Mouse (Mus musculus): ENCODE results near the gene Pla2g2d.

Pla2g2d gene

DNA sequence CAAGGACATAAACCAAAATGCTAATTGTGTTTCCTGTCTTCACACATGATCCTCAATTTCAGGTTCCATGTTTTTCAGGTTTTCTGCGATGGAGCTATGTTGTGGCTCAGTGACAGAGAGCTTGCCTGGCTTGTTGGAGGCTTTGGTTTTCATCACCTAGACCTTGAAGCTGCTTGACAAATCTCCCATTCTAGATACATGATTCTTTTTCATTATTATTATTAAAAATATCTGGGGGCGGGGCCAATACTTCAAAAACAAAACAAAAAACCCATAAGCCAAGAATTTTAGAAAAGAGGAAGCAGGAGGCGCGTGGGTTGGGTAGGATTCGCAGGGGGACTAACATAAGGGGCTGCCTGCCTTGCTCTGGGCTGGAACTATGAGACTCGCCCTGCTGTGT, at the start of gene Pla2g2d:
TSS of gene Pla2g2d (plus strand) at position 301 of the 400 bp plus-strand sequence.
- no peak for DNase-seq

DNA sequence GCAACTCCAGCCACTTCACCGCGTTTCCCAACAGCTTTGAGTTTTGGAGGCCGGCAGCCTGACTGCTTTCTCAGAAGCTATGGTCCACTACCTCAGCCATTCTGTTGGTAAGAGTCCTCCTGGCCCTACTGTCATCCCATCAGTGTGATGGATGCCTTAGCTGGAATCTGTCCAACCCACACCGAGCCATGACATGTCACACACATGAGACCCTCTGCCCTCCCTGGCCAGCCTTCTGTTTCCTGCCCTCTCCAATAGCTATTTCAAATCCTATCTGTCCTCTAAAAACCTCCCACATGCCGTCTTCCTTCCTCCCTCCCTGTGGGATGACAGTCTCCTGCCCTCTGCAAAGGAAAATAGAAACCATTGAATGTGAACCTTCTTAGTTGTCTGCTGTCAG, 49.8 kb upstream of the Pla2g2d start:
- peak; percentile 23 for DNase-seq

DNA sequence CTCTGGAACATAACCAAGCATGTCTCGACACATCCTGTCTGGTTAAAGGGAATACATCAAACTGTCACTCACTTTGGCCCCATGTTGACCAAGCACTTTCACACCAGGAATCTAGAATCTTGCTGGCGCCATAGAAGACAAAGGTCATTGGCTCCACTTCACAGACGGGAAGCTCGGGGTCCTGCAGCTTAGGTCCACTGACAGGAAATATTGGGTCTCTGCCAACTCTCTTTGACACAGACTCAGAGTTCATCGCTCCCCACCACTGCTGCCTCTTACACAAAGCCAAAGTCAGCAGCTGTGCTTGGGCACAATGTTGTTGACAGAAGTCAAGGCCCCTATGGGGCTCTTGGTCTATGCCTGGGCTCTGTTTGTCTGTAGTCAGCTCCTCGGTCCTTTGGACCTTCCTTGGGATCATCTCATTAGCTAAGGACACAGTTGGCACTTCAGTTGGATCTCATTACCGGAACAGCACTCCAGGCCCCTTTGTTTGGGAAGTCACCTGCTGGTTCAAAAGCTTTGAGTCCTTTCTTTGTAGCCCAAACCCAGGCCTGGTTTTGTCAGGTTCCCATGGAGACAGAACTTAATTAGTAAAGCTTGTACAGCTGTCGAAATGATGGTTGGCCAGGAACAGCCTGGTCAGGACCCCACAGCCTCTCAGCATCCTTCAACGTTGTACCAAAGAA, 46.4 kb upstream of the Pla2g2d start:
- peak; percentile 75 for DNase-seq

DNA sequence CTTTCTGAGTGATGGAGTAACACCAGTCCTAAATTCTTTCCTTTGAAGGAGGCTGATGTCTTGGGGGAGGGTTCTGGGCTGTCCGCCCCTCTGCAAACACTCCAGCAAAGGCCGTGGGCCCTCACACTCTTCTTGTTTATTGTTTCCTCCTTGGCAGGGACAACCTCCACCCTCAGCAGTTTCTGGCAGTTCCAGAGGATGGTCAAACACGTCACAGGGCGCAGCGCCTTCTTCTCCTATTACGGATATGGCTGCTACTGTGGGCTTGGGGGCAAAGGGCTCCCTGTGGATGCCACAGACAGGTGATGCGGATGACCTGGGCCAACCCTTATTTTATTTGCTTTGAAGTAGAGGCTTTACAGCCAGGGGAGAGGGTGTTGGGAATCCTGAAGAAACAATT, 41.4 kb upstream of the Pla2g2d start:
- peak; percentile 47 for DNase-seq

DNA sequence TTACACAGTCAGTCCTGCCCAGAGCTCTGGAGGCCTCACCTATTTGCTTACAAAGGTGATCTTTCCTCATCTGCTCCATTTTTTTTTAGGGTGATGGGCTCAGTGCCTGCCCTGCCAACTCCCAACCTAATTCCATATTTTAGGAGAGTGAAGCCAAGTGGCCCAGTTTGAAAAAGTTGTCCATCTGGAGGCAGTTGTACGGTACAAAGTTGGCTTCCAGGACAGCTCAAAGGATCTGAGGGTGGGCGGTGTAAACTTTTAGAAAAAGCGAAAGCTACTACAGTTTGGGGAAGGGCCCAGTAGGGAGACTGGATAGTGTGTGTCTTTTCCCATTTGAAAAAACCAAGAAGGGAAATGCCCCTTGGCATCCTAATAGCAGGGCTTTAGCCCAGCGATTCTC, 40.7 kb upstream of the Pla2g2d start:
- no peak for DNase-seq

DNA sequence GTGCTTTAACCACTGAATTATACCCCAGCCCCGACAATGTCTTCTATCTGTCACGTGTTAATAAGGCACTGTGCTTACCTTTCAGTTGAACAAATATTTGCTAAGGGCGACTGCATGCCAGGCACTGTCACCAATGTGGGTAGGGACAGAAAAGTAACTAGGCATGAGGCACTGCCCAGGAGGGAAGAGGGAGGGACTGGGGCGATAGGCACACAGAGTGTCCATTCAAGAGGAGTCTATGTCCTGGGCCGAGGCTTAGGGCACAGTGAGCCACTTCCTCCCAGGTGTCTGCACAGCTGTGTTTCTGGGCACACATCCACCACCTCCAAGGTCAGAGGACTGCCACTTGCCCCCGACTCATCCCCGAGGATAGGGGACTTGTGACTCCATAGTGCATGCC, 38.5 kb upstream of the Pla2g2d start, which contains the start of gene Ubxn10:
TSS of gene Ubxn10 (minus strand) at position 137 of the 400 bp plus-strand sequence.
- peak; percentile 58 for DNase-seq

DNA sequence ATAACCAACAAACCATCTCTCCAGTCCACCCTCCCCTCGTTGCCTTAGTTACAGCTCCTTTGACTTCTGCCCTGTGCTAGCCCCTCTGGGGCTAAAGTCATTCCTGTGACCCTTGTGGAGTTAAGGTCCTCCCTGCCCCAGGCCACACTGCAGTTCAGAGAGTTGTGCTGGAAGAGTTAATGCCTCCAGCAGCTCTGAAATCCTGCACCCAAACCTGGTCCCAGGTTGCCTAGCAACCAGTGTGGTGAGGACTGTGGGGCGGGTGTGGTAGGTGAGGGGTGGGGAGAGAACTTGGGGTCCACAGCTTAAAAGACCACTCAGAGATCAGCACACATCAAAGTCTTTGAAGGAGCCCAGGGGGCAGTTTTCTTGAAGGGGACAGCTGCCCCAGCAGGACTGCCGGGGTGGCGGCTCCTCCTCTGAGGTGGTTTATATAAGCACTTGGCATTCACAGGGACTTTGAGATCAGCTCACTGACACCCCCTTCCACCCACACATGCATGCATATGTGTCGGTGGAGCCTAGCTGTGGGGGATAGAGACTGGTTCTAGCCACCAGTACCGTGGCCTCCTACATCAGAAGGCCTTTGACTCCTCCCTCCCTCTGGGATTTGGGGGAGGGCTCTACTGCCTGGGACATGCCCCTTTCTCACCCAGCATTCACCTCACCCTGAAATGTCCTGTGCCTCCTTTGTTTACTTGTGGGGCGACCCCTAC, 36.2 kb upstream of the Pla2g2d start:
- DNase-seq, result peak; percentile 21

DNA sequence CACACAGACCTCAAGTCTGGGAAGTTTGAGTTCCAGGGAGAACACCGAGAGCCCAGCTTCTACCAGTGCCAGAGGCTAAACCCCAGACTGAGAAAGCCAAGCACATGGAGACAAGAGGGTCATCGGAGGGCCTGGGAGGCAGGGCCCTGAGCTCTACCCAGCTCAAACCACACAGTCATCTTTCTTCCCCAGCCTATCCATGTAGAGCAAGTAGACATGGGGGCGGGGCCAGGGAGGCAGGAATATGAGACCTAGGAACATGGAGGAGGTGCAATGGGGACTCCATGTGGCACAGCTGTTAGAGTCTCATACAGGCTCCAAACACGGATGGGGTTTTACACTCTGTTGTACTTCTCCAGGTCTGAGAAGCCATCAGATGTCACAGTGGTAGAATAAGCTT, 29.7 kb upstream of the Pla2g2d start:
- peak; percentile 48 for DNase-seq

DNA sequence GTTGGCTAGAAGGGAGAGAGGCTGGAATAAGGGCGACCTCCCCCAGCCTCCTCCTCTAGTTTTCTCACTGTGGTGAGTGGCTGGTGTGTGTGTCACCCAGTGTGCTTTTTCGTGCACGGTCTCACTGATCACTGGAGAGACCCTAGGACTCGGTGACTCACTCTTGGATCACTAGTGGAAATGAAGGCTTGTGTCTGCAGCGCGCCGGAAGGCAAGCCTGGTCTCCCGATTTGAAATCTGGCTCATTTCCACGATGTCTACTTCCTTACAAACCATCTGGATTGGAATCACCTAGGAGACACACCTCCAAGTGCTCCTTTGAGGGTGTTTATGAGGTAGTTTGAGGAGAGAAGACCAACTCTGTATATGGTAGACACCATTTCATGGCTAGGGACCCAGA, 28.7 kb upstream of the Pla2g2d start:
- DNase-seq, result no peak

DNA sequence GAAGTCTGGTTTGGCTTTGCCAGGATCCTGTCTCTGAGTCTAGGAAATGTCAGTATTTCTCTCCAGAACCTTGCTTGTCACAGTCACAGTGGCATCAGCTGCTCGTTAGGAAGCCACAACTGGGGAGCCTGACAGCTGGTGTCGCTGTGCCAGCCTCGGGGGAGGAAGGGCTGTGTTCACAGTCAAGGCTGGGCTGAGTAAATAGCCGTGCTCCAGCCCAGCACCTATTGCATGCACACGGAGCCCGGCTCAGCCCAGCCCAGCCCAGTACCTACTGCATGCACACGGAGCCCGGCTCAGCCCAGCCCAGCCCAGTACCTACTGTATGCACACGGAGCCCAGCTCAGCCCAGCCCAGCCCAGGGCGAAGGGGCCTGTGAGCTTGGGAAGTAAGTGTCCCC, 27.7 kb upstream of the Pla2g2d start:
- peak; percentile 45 for DNase-seq

DNA sequence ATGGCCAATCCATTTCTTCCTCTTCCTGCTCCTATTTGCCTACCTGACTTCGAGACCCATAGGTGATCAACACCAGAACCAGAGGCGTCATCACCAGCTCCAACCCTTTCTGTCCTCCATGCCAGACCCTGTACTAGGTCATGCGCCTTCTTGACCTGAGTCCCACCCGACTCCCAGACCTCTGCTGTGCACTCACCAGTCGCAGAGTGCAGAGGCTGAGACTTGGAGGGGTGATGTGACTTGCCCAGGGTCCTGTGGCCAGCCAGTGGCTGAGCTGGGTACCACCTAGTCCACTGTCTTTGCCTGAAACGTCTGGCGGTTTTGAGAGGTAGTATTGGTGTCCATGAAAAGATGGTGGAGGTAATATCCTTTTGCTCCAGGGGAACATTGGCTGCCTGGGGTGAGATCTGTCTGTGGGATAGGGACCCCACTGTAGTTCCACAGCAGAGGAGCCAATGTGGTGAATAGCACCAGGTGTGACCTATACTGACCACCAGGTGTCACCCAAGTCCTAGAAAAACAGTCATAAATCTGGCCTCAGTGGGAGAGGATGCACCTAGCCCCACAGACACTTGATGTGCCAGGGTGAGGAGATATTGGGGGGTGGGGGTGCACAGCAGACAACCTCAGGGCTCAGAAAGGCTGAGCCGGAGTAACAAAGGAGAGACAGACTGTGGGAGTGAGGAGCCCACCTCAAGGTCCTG, 27.0 kb upstream of the Pla2g2d start:
- peak; percentile 55 for DNase-seq

DNA sequence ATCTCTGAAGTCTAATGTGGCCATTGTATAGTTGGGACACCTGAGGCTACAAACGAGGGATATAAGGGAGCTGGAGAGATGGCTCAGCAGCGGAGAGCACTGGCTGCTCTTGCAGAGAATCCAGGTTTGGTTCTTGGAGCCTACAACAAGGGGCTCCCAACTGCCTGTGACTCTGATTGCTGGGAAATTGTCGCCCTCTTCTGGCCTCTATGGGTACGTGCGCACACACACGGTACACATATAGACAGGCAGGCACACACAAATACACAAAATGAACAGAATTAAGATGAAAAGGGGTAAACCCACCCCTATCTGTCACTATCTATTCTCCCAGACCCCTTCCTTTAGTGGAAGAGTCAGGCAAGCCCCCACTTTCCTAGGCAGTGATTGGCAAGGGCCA, 22.9 kb upstream of the Pla2g2d start:
- no peak for DNase-seq

DNA sequence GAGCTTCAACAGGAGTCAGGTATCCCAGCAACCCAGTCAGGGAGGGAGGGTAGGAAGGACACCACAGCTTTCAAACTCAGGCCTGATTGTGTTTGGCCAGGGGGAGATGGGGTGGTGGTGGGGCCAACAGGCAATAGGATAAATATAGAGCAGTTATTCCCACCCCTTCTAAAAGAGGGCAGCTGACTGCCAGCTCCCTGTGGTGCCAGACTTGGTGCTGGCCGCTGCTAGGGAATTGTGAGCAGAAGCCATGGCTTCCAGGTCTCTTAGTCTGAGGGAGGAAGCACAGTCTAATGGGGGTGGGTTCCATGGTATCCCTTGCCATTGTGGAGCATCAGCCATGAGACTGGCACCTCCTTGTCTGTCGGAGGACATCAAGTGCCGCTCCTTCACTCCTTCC, 21.9 kb upstream of the Pla2g2d start:
- no peak for DNase-seq

DNA sequence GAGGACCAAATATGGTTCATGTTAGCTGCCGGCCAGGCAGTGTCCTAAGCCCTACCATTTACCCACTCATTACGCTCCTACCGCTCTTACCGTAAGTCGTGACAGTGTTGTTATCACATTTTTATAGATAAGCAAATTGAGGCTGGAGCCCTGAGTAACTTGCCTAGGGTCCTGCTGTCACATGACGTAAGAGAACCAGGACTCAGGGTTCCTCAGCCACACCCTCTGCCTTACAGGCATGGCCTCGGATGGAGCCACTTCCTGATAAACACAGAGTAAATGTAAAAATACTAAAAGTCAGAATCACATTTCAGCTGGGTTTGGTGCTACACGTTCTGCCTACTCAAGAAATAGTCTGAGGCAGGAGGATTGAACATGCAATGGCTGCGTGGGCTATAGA, 21.1 kb upstream of the Pla2g2d start:
- no peak for DNase-seq

DNA sequence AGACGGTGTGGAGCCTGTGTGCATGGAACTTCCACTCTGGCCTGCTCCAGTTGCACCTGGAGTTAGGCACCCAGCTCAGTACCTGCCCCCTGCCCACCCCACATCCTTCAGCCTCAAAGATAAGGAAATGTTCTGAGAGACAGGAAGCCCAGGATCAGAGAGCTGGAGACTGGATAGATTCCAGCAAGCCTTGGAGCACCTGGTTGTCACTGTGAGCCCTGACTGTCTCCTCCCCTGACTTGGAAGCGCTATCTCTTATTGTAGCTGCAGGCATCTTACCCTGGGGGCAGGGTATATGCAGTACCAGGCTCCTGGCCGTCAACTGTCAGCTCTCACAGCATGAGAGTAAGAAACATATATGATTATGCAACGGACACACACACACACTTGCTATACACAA, 20.1 kb upstream of the Pla2g2d start:
- DNase-seq, result no peak

DNA sequence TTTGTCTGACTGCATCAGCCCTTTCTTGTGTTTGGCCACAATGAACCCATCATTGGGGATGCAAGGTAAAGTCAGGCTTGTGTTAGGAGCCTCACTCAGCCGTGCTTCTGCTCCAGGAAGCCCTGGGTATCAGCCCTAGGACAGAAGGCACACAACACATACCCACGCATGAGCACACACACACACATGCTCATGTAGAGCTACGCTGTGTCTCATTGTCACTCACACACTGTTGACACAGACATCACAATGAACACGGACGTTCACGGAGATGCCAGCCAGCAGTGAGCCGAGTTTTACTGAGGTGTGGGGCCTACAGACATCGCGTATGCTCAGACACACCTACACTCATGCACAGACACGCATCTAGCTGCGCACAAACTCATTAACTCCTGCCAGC, 19.6 kb upstream of the Pla2g2d start:
- DNase-seq, result no peak

DNA sequence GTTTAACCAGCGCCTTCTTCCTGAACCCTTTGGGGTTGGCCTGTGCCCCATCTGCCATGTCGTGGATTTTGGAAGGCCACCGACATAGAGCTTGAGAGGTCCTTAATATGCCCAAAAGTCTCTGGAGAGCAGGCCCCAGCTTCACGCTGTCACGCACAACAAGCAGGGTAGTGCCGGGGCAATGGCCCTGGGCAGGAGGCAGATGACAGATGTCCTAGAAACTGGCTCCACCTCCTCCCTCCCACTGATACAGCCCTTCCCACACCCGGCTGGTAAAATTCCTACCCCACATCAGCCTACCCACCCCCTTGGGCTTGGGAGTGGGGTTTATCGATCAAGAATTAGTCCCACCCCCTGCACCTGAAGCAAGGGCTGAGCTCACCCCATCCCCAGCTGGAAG, 18.1 kb upstream of the Pla2g2d start, which contains the start of gene Pla2g2f:
TSS of gene Pla2g2f (minus strand) at position 211 of the 400 bp plus-strand sequence.
- no peak for DNase-seq

DNA sequence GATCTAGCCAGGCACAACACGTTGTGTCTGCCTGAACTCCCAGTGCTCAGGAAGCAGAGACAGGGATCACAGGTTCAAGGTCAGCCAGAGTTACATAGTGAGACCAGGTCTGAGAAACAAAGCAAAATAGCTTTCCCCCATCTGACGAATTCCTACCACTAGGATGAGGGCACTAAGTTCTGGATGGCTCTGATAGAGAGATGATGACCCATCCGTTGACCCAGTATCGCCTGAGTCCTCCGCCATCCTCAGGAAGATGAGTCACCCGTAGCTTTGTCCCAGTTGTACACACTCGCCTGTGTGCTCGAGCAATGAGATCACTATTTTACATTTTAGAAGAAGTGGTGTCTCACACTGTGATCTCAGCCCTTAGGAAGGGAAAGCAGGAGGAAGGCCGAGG, 13.3 kb upstream of the Pla2g2d start:
- DNase-seq, result no peak

DNA sequence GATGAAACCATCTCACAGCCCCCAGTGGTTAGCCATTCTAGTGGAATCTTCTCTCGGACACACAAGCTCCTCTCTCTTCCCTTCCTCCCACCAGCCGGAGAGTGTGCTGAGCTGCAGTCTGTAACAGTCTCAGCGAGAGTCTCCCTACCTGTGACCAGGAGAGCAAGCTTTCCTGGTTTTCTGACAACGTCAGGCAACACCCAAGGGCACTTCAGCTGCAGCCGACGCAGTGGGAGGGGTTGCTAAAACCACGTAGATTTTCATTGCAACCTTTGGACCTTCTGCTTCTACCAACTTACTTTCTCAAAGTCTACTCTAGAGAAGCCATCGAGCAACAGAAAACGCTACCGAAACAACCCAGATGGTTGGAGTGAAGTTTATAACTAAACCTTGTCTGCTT, 3.6 kb upstream of the Pla2g2d start:
- DNase-seq, result no peak

DNA sequence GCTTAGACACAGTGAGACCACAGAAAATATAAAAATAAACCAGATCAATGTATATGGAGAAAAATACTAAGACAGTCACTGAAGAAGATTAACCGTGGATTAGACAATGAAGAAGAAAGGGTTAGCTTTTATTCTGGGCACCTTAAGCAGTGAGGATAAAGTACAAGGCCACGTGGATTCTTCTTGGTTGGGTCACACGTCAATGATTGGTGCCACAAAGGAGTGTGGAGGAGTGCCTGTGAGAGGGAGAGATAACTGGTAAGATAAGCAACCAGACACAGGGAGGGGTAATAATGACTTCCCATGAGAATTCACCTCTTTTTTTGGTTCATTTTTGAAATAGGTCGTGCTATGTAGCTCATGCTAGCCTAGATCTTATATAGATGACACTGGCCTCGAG, 3.1 kb upstream of the Pla2g2d start:
- no peak for DNase-seq

DNA sequence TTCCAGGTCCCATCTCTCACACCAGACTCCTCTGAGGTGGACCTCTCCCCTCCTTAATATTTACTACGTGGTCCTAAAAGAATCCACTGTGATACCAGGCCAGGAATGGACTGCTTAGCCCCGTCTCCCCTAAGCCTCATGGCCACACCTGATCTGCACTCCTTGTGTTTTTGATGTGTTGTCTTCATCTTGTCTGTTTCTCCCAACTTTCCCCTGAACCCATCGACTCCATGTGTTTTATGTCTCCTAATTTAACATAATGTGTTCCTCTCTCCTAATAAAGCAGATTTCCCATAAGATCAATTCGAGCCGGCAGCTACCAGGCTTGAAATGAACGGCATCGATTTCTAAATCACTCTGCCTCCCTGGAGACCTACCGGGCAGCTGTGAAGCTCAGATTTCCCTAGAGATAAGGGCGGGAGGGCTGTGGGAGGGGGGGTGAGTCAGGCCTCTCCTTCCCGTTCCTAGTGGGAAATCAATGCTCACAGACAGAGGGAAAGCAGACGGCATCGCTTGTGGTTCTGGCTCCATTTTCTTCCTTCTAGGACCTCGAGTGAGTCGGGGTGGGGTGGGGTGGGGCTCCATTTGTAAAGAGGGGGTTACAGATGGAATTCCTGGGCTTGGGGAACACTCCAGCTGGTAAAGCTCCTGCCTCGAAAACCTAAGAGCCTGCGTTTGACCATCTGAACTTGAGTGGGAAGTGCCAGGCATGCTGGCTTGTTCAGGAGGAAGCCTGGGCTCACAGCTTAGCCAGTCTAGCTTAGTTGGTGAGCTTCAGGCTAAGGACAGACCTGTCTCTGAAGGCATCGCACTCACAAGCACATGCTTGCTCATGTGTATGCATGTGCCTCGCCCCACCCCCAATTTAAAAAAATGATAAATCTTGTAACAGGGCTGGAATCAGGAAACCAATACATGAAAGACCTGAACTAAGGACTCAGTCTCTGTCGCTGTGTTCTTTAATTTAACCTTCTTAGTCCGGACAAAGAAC, 2.2 kb downstream of the Pla2g2d start:
- no peak for DNase-seq

DNA sequence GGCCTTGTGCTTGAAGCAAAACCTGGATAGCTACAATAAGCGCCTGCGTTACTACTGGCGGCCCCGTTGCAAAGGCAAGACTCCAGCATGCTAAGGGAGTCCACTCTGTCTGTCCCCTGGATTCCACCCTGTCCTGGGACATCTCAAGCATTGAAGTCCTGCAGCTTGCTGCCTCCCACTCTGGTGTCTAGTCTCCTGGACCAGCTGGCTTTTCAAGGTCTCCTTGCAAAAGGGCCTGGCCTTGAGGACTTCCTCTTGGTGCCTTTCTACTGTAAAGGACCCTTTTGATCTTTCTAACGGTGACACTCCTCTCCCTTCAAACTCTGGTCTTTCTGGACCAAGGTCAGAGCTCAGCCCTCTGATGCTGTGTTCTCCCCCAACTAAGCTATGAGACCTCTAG, 4.8 kb downstream of the Pla2g2d start:
- no peak for DNase-seq

DNA sequence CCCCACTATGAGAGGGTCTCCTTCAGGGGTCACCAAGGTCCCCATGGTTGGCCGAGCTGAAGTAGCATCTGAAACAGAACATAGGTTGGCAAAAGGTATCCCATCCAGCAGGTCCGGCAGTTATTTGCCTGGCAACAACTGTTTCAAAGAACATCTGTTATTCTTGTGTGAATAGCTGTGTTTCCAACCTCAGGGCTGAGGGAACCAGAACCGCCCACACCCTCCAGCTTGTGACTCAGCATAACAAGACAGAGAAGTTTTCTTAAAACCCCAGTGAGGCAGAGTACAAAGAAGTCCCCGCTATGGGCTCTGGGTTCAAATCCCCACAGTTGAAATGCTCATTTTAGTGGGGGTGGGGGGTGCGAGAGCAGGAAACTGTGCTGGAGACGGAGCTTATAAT, 6.6 kb downstream of the Pla2g2d start:
- DNase-seq, result no peak

Measured in lung, postnatal 10 days (tissue).